Mouse (Mus musculus) megakaryocyte, adult 5-6 weeks (primary cell): ENCODE measurements at regions not wholly inside any gene's neighbourhood (a gene's known extent, or its start where the extent isn't known, plus 50 kb on each side); places are given as distances from the start of the nearest gene placed in this dataset.

Source experiments
- ATAC-seq: 2 replicates; pipeline ENCODE4 v1.8.0; 2016; ENCODE audit warnings: mild to moderate bottlenecking, inconsistent platforms; ENCODE audit not compliant: poor library complexity, severe bottlenecking

DNA sequence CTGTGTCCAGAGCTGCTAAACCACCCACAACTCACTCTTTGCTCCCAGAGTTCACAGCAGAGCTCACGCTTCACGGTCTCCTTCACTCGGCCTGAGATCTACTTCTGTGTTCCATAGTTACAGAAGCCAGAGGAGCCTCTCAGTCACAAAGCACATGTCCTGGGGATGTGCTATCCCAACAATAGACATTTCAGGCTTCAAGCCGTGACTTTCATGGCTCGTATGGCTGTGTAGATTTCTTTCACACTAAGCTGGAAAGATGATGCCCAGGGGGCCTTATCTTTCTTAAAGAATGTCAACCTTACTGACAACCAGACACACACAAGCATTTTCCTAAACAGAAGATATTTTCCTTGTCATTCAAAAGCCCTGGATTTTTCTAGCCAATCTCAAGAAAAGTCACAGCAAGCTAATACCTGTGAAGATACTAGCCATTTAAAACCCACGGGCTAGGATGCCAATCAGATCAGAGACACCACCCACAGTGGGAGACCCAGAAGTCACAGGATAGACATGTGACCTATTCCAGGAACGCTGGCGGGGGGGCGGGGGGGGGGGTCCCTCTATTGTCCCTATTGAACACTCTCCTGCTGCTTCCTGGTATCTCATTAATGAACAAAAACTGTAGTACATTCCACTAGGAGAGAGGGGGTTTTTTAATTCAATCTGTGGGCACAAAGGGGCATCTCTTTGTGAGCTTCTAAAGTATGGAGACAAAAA, 98.8 kb upstream of the Mapk10 start:
- no peak for ATAC-seq

- no peak for ATAC-seq
Observed at GRCm38 (mm10) chr5:103305716-103306447, 94.7 kb upstream of the Mapk10 start.

GRCm38 (mm10) chr5:103304975-103305374, 93.8 kb upstream of the Mapk10 start:
- no peak for ATAC-seq

DNA sequence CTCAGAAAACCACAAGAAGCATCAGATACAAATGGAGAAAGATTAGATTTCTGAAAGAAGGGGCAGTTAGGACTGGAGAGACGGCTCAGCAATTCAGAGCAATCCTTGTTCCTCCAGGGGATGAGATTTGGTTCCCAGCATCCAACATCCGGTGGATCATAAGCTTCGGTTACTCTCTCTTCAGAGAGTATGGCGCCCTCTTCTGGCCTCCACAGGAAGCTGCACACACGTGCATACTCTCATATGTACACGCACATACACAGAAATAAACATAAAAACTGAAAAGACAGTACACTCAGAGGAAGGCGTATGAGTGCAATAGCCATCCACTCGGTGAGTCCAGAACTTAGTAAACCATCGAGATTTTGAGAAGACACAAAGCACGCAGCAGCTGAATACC, 91.6 kb upstream of the Mapk10 start:
- no peak for ATAC-seq

DNA sequence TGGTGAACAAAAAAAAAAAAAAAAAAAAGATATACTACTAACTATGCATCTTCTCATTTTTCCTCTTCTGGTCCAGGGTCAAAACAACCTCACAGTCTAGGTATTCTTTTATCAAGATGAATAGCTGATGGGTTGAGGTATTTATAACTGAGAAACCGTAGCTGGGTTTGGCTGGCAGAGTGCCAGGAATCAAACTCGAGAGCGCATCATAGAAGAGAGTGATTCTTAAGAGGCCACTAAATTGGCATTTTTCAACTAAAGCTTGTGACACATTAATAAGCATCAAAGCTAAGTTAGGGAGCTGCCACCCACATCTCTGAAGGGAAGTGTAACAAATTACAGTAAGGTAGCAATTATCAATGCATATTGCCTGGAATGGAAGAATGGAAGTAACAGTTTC, 90.2 kb upstream of the Mapk10 start:
- ATAC-seq, result no peak

DNA sequence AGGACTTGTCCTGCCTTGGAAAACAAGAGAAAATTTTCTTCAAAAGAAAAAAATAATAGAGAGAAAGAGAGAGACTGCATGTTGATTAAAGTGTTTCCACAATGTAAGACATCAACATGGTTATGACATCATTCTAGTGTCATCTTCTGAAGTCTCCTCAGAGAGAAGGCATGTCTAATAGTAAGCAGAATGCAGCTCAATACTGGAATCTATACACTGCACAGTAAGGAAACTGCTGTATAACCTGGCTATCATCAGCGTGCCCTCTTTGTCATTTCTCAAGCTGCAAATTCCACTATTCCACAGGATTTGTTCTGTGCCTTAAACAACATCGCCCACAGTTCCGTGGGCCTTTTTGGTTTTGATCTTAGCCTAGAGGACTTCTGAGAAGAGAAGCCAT, 82.8 kb upstream of the Mapk10 start:
- ATAC-seq, result no peak

DNA sequence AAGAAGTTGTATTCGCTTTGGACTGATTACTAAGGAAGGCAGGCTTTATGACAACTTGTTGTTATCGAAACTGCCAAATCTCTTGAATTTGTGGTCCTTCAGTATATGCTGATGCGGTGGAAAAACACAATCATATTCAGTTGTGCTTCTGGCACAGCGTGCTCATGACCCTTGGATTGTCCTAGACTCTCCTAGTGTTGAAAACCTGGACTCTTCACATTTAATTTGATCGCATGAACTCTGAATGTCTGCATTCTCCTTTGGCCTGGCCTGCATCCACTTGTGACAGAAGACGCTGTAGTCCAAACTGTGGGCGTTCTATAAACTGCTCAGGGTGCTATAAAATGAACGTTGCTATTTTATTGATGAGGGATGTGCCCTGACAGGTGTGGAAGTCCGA, 80.6 kb upstream of the Mapk10 start:
- no peak for ATAC-seq

DNA sequence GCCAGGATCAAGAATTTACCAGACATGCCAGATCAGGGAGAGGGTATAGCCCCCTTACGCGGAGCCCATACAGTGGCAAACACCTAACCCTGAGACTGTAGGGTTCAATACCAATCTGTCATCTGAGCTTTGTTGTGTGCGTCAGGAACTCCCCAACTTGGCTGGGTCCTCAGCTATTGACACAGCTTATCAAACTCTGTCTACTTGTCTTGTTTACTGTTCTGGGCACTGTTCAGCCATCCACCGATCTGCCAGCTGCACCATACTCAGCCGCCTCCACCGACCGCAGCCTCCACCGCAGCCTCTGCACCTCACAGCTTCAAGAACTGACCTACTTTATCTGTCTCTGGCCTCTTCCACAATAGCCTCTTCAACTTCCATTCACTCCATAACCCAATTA, 80.1 kb upstream of the Mapk10 start:
- ATAC-seq, result no peak

- ATAC-seq, result no peak
Observed at GRCm38 (mm10) chr5:103269206-103269605, 58.1 kb upstream of the Mapk10 start.

GRCm38 (mm10) chr5:103264903-103265302, 53.8 kb upstream of the Mapk10 start:
- ATAC-seq, result no peak

DNA sequence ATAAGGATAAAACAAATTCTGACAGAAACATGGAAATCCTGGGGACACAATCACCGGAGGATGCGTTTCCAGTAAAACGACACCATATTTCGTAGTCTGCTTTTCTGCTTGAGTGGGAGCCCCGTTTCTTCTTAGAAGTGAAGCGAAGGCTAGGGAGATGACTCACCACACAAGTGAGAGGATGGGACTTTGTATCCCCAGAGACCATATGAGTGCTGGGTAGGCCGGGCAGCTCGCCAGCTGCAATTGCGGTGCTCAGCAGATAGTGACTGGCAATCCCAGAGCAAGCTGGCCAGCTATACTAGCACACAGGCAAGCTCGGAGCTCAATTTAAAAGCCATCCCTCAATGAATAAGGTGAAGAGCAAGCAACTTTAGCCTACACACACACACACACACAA, 50.3 kb upstream of the Mapk10 start:
- no peak for ATAC-seq
